Mouse (Mus musculus) MEL (cell line): ENCODE data around the gene Gpr137c.

Experiments
- CHD1 ChIP-seq: IDR thresholded peaks from 2 replicates; pipeline ENCODE4 v1.6.1; 2012; ENCODE audit warnings: low read depth, mild to moderate bottlenecking, inconsistent platforms, low read length, improper control_type of control experiment
- CHD2 ChIP-seq: IDR thresholded peaks from 2 replicates; pipeline ENCODE4 v1.6.1; 2011; ENCODE audit warnings: low read length, improper control_type of control experiment
- CTCF ChIP-seq, 3 experiments: IDR thresholded peaks in 2 of 3; conservative IDR thresholded peaks in 1 of 3; 2 replicates each; pipeline ENCODE4 v1.5.1; 2011 to 2012; ENCODE audit warnings: low read length in 3 of 3, low read depth in 2 of 3, mild to moderate bottlenecking in 2 of 3, improper control_type of control experiment in 1 of 3, inconsistent platforms in 1 of 3, mixed read lengths in 1 of 3, moderate library complexity in 1 of 3; ENCODE audit not compliant: control insufficient read depth in 1 of 3, insufficient read depth in 1 of 3, poor library complexity in 1 of 3, severe bottlenecking in 1 of 3
- EP300 ChIP-seq, 2 experiments: IDR thresholded peaks; 2 replicates each; pipeline ENCODE4 v1.6.1; 2011; ENCODE audit warnings: improper control_type of control experiment in 2 of 2, low read length in 2 of 2, low read depth in 1 of 2, mild to moderate bottlenecking in 1 of 2
- GATA1 ChIP-seq: IDR thresholded peaks from 2 replicates; pipeline ENCODE4 v1.6.1; 2011; ENCODE audit warnings: low read depth, low read length, improper control_type of control experiment
- HCFC1 ChIP-seq: IDR thresholded peaks from 2 replicates; pipeline ENCODE4 v1.6.1; 2012; ENCODE audit warnings: low read depth, mild to moderate bottlenecking, inconsistent platforms, low read length, improper control_type of control experiment, moderate library complexity
- MAFK ChIP-seq: IDR thresholded peaks from 2 replicates; pipeline ENCODE4 v1.6.1; 2011; ENCODE audit warnings: low read depth, mild to moderate bottlenecking, low read length, improper control_type of control experiment, borderline replicate concordance
- MAX ChIP-seq: IDR thresholded peaks from 2 replicates; pipeline ENCODE4 v1.6.1; 2011; ENCODE audit warnings: low read length, improper control_type of control experiment
- NRF1 ChIP-seq: IDR thresholded peaks from 2 replicates; pipeline ENCODE4 v1.6.1; 2014; ENCODE audit warnings: low read depth, mild to moderate bottlenecking, inconsistent platforms, low read length, improper control_type of control experiment, moderate library complexity; ENCODE audit not compliant: poor library complexity, insufficient read depth, severe bottlenecking
- POLR2A ChIP-seq, 2 experiments: IDR thresholded peaks; 2 replicates each; pipeline ENCODE4 v1.6.1; 2011 to 2012; ENCODE audit warnings: low read length in 2 of 2, mild to moderate bottlenecking in 2 of 2, control low read depth in 1 of 2, improper control_type of control experiment in 1 of 2, low read depth in 1 of 2, moderate library complexity in 1 of 2; ENCODE audit not compliant: control insufficient read depth in 1 of 2, insufficient read depth in 1 of 2, poor library complexity in 1 of 2
- POLR2AphosphoS2 ChIP-seq: IDR thresholded peaks from 2 replicates; pipeline ENCODE4 v1.6.1; 2011; ENCODE audit warnings: low read length, improper control_type of control experiment
- POLR2AphosphoS5 ChIP-seq: IDR thresholded peaks from 2 replicates; pipeline ENCODE4 v1.6.1; 2012; ENCODE audit warnings: low read depth, borderline replicate concordance, mild to moderate bottlenecking, inconsistent platforms, low read length, moderate library complexity, mixed read lengths
- TBP ChIP-seq: IDR thresholded peaks from 2 replicates; pipeline ENCODE4 v1.8.0; 2011; ENCODE audit warnings: low read depth, low read length, improper control_type of control experiment

DNA sequence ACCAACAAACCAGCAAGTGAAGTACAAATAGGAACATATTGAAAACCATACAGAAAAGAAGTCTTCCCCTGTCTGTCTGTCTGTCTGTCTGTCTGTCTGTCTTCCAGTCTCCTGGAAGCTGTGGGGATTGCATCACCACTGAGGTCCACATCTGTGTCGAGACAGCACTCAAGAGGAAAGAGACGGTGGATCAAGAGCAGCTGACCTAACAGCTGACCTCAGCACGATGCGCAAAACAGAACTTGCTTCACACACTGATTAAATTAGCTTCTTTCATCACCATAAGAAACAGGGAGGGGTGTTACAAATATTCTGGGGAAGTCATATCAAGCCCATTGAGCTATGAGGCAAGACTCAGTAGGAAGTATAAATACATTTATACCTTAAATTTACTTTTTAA, 72.1 kb downstream of the Gpr137c start:
- TF ChIP-seq MAFK (no peak), HCFC1 (no peak), EP300 (IDR thresholded peaks at IDR 0.05; ENCODE audit: low read depth in 1 of 2, low read length in 2 of 2) (no peak), CTCF (IDR thresholded peaks at IDR 0.05 in 2 of 3, conservative IDR thresholded peaks at IDR 0.05 in 1 of 3; ENCODE audit: control insufficient read depth in 1 of 3, insufficient read depth in 1 of 3, low read depth in 2 of 3, low read length in 3 of 3, poor library complexity in 1 of 3, severe bottlenecking in 1 of 3) (no peak), MAX (no peak), TBP (no peak), NRF1 (no peak), POLR2AphosphoS5 (no peak), POLR2A (IDR thresholded peaks at IDR 0.05; ENCODE audit: control insufficient read depth in 1 of 2, insufficient read depth in 1 of 2, low read depth in 1 of 2, low read length in 2 of 2, poor library complexity in 1 of 2) (no peak), GATA1 (no peak), CHD1 (no peak), CHD2 (no peak), POLR2AphosphoS2 (no peak)
